Mouse (Mus musculus): ENCODE results near the gene Trim45. TPM values are rescaled to one million over a fixed set of nuclear protein-coding genes. Genes with fewer than 3 reads are reported as not detected.

Gene Trim45
- polyA plus RNA-seq, 1 experiment from 2014 or later, result 4.0 TPM

- H3K4me2 ChIP-seq, result no peak overlapping the region
- H3K4me3 ChIP-seq (ENCODE audit: low read depth, low read length), result no peak overlapping the region
- no peaks in the 10 kb centered on the region for H3K27me3 ChIP-seq (ENCODE audit: control insufficient read depth, insufficient read depth, low read length)
- no peaks in the 10 kb centered on the region for H3K36me3 ChIP-seq (ENCODE audit: control insufficient read depth, insufficient read depth, low read length)
- H3K27ac ChIP-seq (ENCODE audit: low read depth, low read length), result no peak overlapping the region
- ATAC-seq (ENCODE audit: low FRiP score), result no peak
- 78% methylated on average over 6 of the region's 6 CpGs for WGBS
- DNase-seq (ENCODE audit: low spot score, missing footprints), result no peak
- H3K9me3 ChIP-seq (ENCODE audit: control insufficient read depth, low read length), result no peaks in the 10 kb centered on the region
- no peak overlapping the region for H3K9ac ChIP-seq (ENCODE audit: low read length)
- no peaks in the 10 kb centered on the region for H3K4me1 ChIP-seq (ENCODE audit: control insufficient read depth, insufficient read depth, low read length)
Measured at GRCm38 (mm10) chr3:100906128-100906527, 15.9 kb upstream of the Trim45 start.

GRCm38 (mm10) chr3:100906916-100907315, 15.1 kb upstream of the Trim45 start:
- WGBS, result 30% methylated on average over 3 of the region's 3 CpGs
- Histone ChIP-seq H3K27me3 (ENCODE audit: control insufficient read depth, insufficient read depth, low read length) (no peaks in the 10 kb centered on the region), H3K4me1 (ENCODE audit: control insufficient read depth, insufficient read depth, low read length) (no peaks in the 10 kb centered on the region), H3K4me3 (ENCODE audit: low read depth, low read length) (no peak overlapping the region), H3K9ac (ENCODE audit: low read length) (no peak overlapping the region), H3K27ac (ENCODE audit: low read depth, low read length) (no peak overlapping the region), H3K9me3 (ENCODE audit: control insufficient read depth, low read length) (no peaks in the 10 kb centered on the region), H3K4me2 (no peak overlapping the region), H3K36me3 (ENCODE audit: control insufficient read depth, insufficient read depth, low read length) (no peaks in the 10 kb centered on the region)
- DNase-seq (ENCODE audit: low spot score, missing footprints) (no peak), ATAC-seq (ENCODE audit: low FRiP score) (no peak)

GRCm38 (mm10) chr3:100908594-100908993, 13.4 kb upstream of the Trim45 start:
- WGBS, result 81% methylated on average over 6 of the region's 6 CpGs
- no peaks in the 10 kb centered on the region for H3K36me3 ChIP-seq (ENCODE audit: control insufficient read depth, insufficient read depth, low read length)
- no peak overlapping the region for H3K9ac ChIP-seq (ENCODE audit: low read length)
- H3K4me1 ChIP-seq (ENCODE audit: control insufficient read depth, insufficient read depth, low read length), result no peaks in the 10 kb centered on the region
- no peak for ATAC-seq (ENCODE audit: low FRiP score)
- H3K27ac ChIP-seq (ENCODE audit: low read depth, low read length), result no peak overlapping the region
- H3K27me3 ChIP-seq (ENCODE audit: control insufficient read depth, insufficient read depth, low read length), result no peaks in the 10 kb centered on the region
- no peak for DNase-seq (ENCODE audit: low spot score, missing footprints)
- no peak overlapping the region for H3K4me3 ChIP-seq (ENCODE audit: low read depth, low read length)
- no peaks in the 10 kb centered on the region for H3K9me3 ChIP-seq (ENCODE audit: control insufficient read depth, low read length)
- no peak overlapping the region for H3K4me2 ChIP-seq

- no peaks in the 10 kb centered on the region for H3K9me3 ChIP-seq (ENCODE audit: control insufficient read depth, low read length)
- DNase-seq (ENCODE audit: low spot score, missing footprints), result no peak
- no peaks in the 10 kb centered on the region for H3K36me3 ChIP-seq (ENCODE audit: control insufficient read depth, insufficient read depth, low read length)
- H3K9ac ChIP-seq (ENCODE audit: low read length), result no peak overlapping the region
- no peaks in the 10 kb centered on the region for H3K27me3 ChIP-seq (ENCODE audit: control insufficient read depth, insufficient read depth, low read length)
- H3K4me1 ChIP-seq (ENCODE audit: control insufficient read depth, insufficient read depth, low read length), result no peaks in the 10 kb centered on the region
- H3K4me3 ChIP-seq (ENCODE audit: low read depth, low read length), result no peak overlapping the region
- no peak for ATAC-seq (ENCODE audit: low FRiP score)
- H3K27ac ChIP-seq (ENCODE audit: low read depth, low read length), result no peak overlapping the region
- no peak overlapping the region for H3K4me2 ChIP-seq
- 65% methylated on average over 5 of the region's 5 CpGs for WGBS
Measured at GRCm38 (mm10) chr3:100910621-100911020, 11.4 kb upstream of the Trim45 start.

GRCm38 (mm10) chr3:100911026-100911425, 11.0 kb upstream of the Trim45 start:
- Histone ChIP-seq H3K9me3 (ENCODE audit: control insufficient read depth, low read length) (no peaks in the 10 kb centered on the region), H3K4me3 (ENCODE audit: low read depth, low read length) (no peak overlapping the region), H3K4me2 (no peak overlapping the region), H3K9ac (ENCODE audit: low read length) (no peak overlapping the region), H3K36me3 (ENCODE audit: control insufficient read depth, insufficient read depth, low read length) (no peaks in the 10 kb centered on the region), H3K4me1 (ENCODE audit: control insufficient read depth, insufficient read depth, low read length) (no peaks in the 10 kb centered on the region), H3K27me3 (ENCODE audit: control insufficient read depth, insufficient read depth, low read length) (no peaks in the 10 kb centered on the region), H3K27ac (ENCODE audit: low read depth, low read length) (no peak overlapping the region)
- ATAC-seq (ENCODE audit: low FRiP score) (no peak), DNase-seq (ENCODE audit: low spot score, missing footprints) (no peak)
- 87% methylated on average over 9 of the region's 9 CpGs for WGBS

- H3K27ac ChIP-seq (ENCODE audit: low read depth, low read length), result no peak overlapping the region
- no peak overlapping the region for H3K9ac ChIP-seq (ENCODE audit: low read length)
- ATAC-seq (ENCODE audit: low FRiP score) (no peak), DNase-seq (ENCODE audit: low spot score, missing footprints) (no peak)
- H3K4me2 ChIP-seq, result no peak overlapping the region
- no peaks in the 10 kb centered on the region for H3K27me3 ChIP-seq (ENCODE audit: control insufficient read depth, insufficient read depth, low read length)
- no peaks in the 10 kb centered on the region for H3K4me1 ChIP-seq (ENCODE audit: control insufficient read depth, insufficient read depth, low read length)
- 81% methylated on average over 7 of the region's 7 CpGs for WGBS
- H3K9me3 ChIP-seq (ENCODE audit: control insufficient read depth, low read length), result no peaks in the 10 kb centered on the region
- H3K4me3 ChIP-seq (ENCODE audit: low read depth, low read length), result no peak overlapping the region
- H3K36me3 ChIP-seq (ENCODE audit: control insufficient read depth, insufficient read depth, low read length), result no peaks in the 10 kb centered on the region
Measured at GRCm38 (mm10) chr3:100911498-100912213, 10.3 kb upstream of the Trim45 start.

GRCm38 (mm10) chr3:100916844-100917243, 5.2 kb upstream of the Trim45 start:
- no peak for ATAC-seq (ENCODE audit: low FRiP score)
- no peaks in the 10 kb centered on the region for H3K36me3 ChIP-seq (ENCODE audit: control insufficient read depth, insufficient read depth, low read length)
- 24% methylated on average over 7 of the region's 7 CpGs for WGBS

GRCm38 (mm10) chr3:100920611-100921140, 1.3 kb upstream of the Trim45 start:
- H3K36me3 ChIP-seq (ENCODE audit: control insufficient read depth, insufficient read depth, low read length), result peaks cover 2% of the 10 kb centered on the region; the same call in 1 of the 2 replicates
- peak; percentile 77 for DNase-seq (ENCODE audit: low spot score, missing footprints)
- no peak overlapping the region for H3K4me3 ChIP-seq (ENCODE audit: low read depth, low read length)
- no peak overlapping the region for H3K9ac ChIP-seq (ENCODE audit: low read length)
- 89% methylated on average over 9 of the region's 9 CpGs for WGBS
- no peaks in the 10 kb centered on the region for H3K9me3 ChIP-seq (ENCODE audit: control insufficient read depth, low read length)
- H3K27ac ChIP-seq (ENCODE audit: low read depth, low read length), result no peak overlapping the region
- H3K27me3 ChIP-seq (ENCODE audit: control insufficient read depth, insufficient read depth, low read length), result no peaks in the 10 kb centered on the region
- no peak overlapping the region for H3K4me2 ChIP-seq
- no peak for ATAC-seq (ENCODE audit: low FRiP score)
- peaks cover 12% of the 10 kb centered on the region for H3K4me1 ChIP-seq (ENCODE audit: control insufficient read depth, insufficient read depth, low read length)

More at GRCm38 (mm10) chr3:100916844-100917243, 5.2 kb upstream of the Trim45 start:
- H3K4me1 ChIP-seq (ENCODE audit: control insufficient read depth, insufficient read depth, low read length), result peaks cover 4% of the 10 kb centered on the region
- no peaks in the 10 kb centered on the region for H3K27me3 ChIP-seq (ENCODE audit: control insufficient read depth, insufficient read depth, low read length)
- H3K4me3 ChIP-seq (ENCODE audit: low read depth, low read length), result no peak overlapping the region
- no peaks in the 10 kb centered on the region for H3K9me3 ChIP-seq (ENCODE audit: control insufficient read depth, low read length)
- no peak overlapping the region for H3K27ac ChIP-seq (ENCODE audit: low read depth, low read length)
- H3K9ac ChIP-seq (ENCODE audit: low read length), result no peak overlapping the region
- no peak overlapping the region for H3K4me2 ChIP-seq
- DNase-seq (ENCODE audit: low spot score, missing footprints), result peak; percentile 91

GRCm38 (mm10) chr3:100922506-100923375, 739 bp downstream of the Trim45 start:
- Histone ChIP-seq H3K9ac (ENCODE audit: low read length) (peak overlapping the region; percentile 70), H3K36me3 (ENCODE audit: control insufficient read depth, insufficient read depth, low read length) (peaks cover 2% of the 10 kb centered on the region; the same call in 1 of the 2 replicates), H3K4me2 (peak overlapping the region; percentile 61), H3K27me3 (ENCODE audit: control insufficient read depth, insufficient read depth, low read length) (no peaks in the 10 kb centered on the region), H3K27ac (ENCODE audit: low read depth, low read length) (peak overlapping the region; percentile 57; the same call in 1 of the 2 replicates), H3K4me3 (ENCODE audit: low read depth, low read length) (peak overlapping the region; percentile 57), H3K9me3 (ENCODE audit: control insufficient read depth, low read length) (no peaks in the 10 kb centered on the region), H3K4me1 (ENCODE audit: control insufficient read depth, insufficient read depth, low read length) (peaks cover 12% of the 10 kb centered on the region)
- DNase-seq (ENCODE audit: low spot score, missing footprints) (peak; percentile 88), ATAC-seq (ENCODE audit: low FRiP score) (peak; percentile 68; the same call in 1 of the 2 replicates)
- WGBS, result 37% methylated on average over 28 of the region's 28 CpGs

All from midbrain, embryonic 11.5 days (tissue).